Mouse (Mus musculus) liver, postnatal 0 days (tissue): ENCODE measurements around the gene Itgb5. TPM values are rescaled to one million over a fixed set of nuclear protein-coding genes. Genes with fewer than 3 reads are reported as not detected.
A peak's percentile ranks its signal among the peaks of the same experiment; 100 is the strongest.

ENCODE experiments used
- ATAC-seq: fragments of 200-750 bp; cut with Nextera tagmentation; 2 replicates; pipeline ENCODE4 v1.8.0; 2017; ENCODE audit warnings: mild to moderate bottlenecking, moderate library complexity
- DNase-seq: peaks from one replicate; pipeline ENCODE4 v3.0.0-alpha.2; 2016
- H3K27ac ChIP-seq: fragments of 300-500 bp; sonication (generic); 2 replicates; pipeline ENCODE4 v1.5.1; 2014; ENCODE audit warnings: antibody characterized with exemption, moderate library complexity, mild to moderate bottlenecking, low read depth
- H3K27me3 ChIP-seq: fragments of 300-500 bp; sonication (generic); 2 replicates; pipeline ENCODE4 v1.6.1; 2014; ENCODE audit warnings: low read length, control low read depth, mixed read lengths; ENCODE audit not compliant: insufficient read depth
- H3K36me3 ChIP-seq: fragments of 300-500 bp; sonication (generic); replicated peaks from 2 replicates; pipeline ENCODE4 v1.6.1; 2014; ENCODE audit warnings: mild to moderate bottlenecking, control low read depth, low read length, moderate library complexity, mixed read lengths; ENCODE audit not compliant: insufficient read depth
- H3K4me1 ChIP-seq: fragments of 300-500 bp; sonication (generic); 2 replicates; pipeline ENCODE4 v1.6.1; 2014; ENCODE audit warnings: antibody characterized with exemption, mild to moderate bottlenecking, control low read depth; ENCODE audit not compliant: insufficient read depth
- H3K4me2 ChIP-seq: fragments of 300-500 bp; sonication (generic); 2 replicates; pipeline ENCODE4 v1.6.1; 2014; ENCODE audit warnings: low read depth, mild to moderate bottlenecking, low read length, moderate library complexity, mixed read lengths
- H3K4me3 ChIP-seq: fragments of 300-500 bp; sonication (generic); 2 replicates; pipeline ENCODE4 v1.5.1; 2014; ENCODE audit warnings: low read depth, low read length
- H3K9ac ChIP-seq: fragments of 300-500 bp; sonication (generic); replicated peaks from 2 replicates; pipeline ENCODE4 v1.6.1; 2014; ENCODE audit warnings: mild to moderate bottlenecking, moderate library complexity
- H3K9me3 ChIP-seq: fragments of 300-500 bp; sonication (generic); 2 replicates; pipeline ENCODE4 v1.6.1; 2016; ENCODE audit warnings: mild to moderate bottlenecking, control low read depth, low read length, mixed read lengths
- CTCF ChIP-seq: sonication (generic); IDR thresholded peaks from 2 replicates; pipeline ENCODE4 v1.5.1; 2016; ENCODE audit warnings: antibody characterized with exemption, low read depth
- EP300 ChIP-seq: IDR thresholded peaks from 2 replicates; pipeline ENCODE4 v1.6.1; 2016; ENCODE audit warnings: antibody characterized with exemption, low read depth, mild to moderate bottlenecking
- WGBS: fragments of 180-500 bp; shearing (Covaris S2); extraction: QIAGEN DNeasy Blood & Tissue Kit; methylation state at CpG from one replicate; pipeline ENCODE4 v1.1.7; 2014; ENCODE audit not compliant: insufficient replicate concordance; 5-methylcytosine and 5-hydroxymethylcytosine counted together
- polyA plus RNA-seq: library from polyadenylated mRNA; unstranded; fragments of >200 nt; fragmentation: Nextera tagmentation; extraction: Ambion mirVana; gene quantifications from 2 replicates; pipeline ENCODE4 v1.2.1, GENCODE M21; 2015

Gene Itgb5
- polyA plus RNA-seq, 1 experiment from 2014 or later: 16.1 TPM

GRCm38 (mm10) chr16:33928788-33929462, 99.5 kb downstream of the Itgb5 start:
- no peaks in the 10 kb centered on the region for H3K36me3 ChIP-seq
- H3K4me2 ChIP-seq: no peak overlapping the region
- 57% methylated on average over 9 of the region's 9 CpGs for WGBS
- peaks cover 27% of the 10 kb centered on the region; the same call in 1 of the 2 replicates for H3K4me1 ChIP-seq
- TF ChIP-seq CTCF (no peak), EP300 (no peak)
- H3K9ac ChIP-seq: no peak overlapping the region
- no peak overlapping the region for H3K27ac ChIP-seq
- ATAC-seq: no peak
- no peaks in the 10 kb centered on the region for H3K9me3 ChIP-seq
- no peaks in the 10 kb centered on the region for H3K27me3 ChIP-seq
- H3K4me3 ChIP-seq: no peak overlapping the region
- no peak for DNase-seq

GRCm38 (mm10) chr16:33930785-33931184, 101.3 kb downstream of the Itgb5 start:
- Histone ChIP-seq H3K4me1 (peaks cover 35% of the 10 kb centered on the region; the same call in 1 of the 2 replicates), H3K27me3 (no peaks in the 10 kb centered on the region), H3K9ac (no peak overlapping the region), H3K4me2 (no peak overlapping the region), H3K4me3 (no peak overlapping the region), H3K9me3 (no peaks in the 10 kb centered on the region), H3K36me3 (no peaks in the 10 kb centered on the region), H3K27ac (no peak overlapping the region)
- ATAC-seq (no peak), DNase-seq (no peak)
- TF ChIP-seq EP300: no peak
- TF ChIP-seq CTCF: no peak
- 76% methylated on average over 6 of the region's 6 CpGs for WGBS

- no peak for ATAC-seq
- Histone ChIP-seq H3K27me3 (no peaks in the 10 kb centered on the region), H3K27ac (no peak overlapping the region; the same call in 1 of the 2 replicates), H3K4me1 (peaks cover 41% of the 10 kb centered on the region; the same call in 1 of the 2 replicates), H3K36me3 (no peaks in the 10 kb centered on the region), H3K9me3 (no peaks in the 10 kb centered on the region), H3K4me2 (no peak overlapping the region), H3K9ac (no peak overlapping the region), H3K4me3 (no peak overlapping the region)
- 61% methylated on average over 2 of the region's 2 CpGs for WGBS
- no peak for DNase-seq
- TF ChIP-seq EP300 (no peak), CTCF (no peak)
Measured at GRCm38 (mm10) chr16:33931682-33932081, 102.2 kb downstream of the Itgb5 start.

GRCm38 (mm10) chr16:33932126-33932525, 102.7 kb downstream of the Itgb5 start:
- Histone ChIP-seq H3K4me1 (peaks cover 41% of the 10 kb centered on the region; the same call in 1 of the 2 replicates), H3K36me3 (no peaks in the 10 kb centered on the region), H3K4me3 (no peak overlapping the region), H3K9ac (no peak overlapping the region), H3K9me3 (no peaks in the 10 kb centered on the region), H3K4me2 (no peak overlapping the region), H3K27me3 (no peaks in the 10 kb centered on the region), H3K27ac (no peak overlapping the region; the same call in 1 of the 2 replicates)
- no peak for ATAC-seq
- no peak for TF ChIP-seq CTCF
- no peak for TF ChIP-seq EP300
- 28% methylated on average over 5 of the region's 5 CpGs for WGBS
- no peak for DNase-seq

- TF ChIP-seq EP300 (no peak), CTCF (no peak)
- 83% methylated on average over 11 of the region's 11 CpGs for WGBS
- no peaks in the 10 kb centered on the region for H3K27me3 ChIP-seq
- no peak overlapping the region for H3K4me3 ChIP-seq
- no peak overlapping the region for H3K27ac ChIP-seq
- DNase-seq: no peak
- no peaks in the 10 kb centered on the region; the same call in 1 of the 2 replicates for H3K36me3 ChIP-seq
- H3K9me3 ChIP-seq: no peaks in the 10 kb centered on the region
- no peak overlapping the region for H3K4me2 ChIP-seq
- peaks cover 35% of the 10 kb centered on the region; the same call in 1 of the 2 replicates for H3K4me1 ChIP-seq
- no peak overlapping the region for H3K9ac ChIP-seq
- ATAC-seq: no peak
Measured at GRCm38 (mm10) chr16:33933411-33933810, 103.9 kb downstream of the Itgb5 start.

GRCm38 (mm10) chr16:33934701-33935406, 105.4 kb downstream of the Itgb5 start:
- ATAC-seq: peak; percentile 44; the same call in 1 of the 2 replicates
- Histone ChIP-seq H3K27me3 (no peaks in the 10 kb centered on the region), H3K4me2 (no peak overlapping the region), H3K36me3 (no peaks in the 10 kb centered on the region; the same call in 1 of the 2 replicates), H3K9ac (no peak overlapping the region), H3K9me3 (no peaks in the 10 kb centered on the region), H3K4me1 (peaks cover 28% of the 10 kb centered on the region; the same call in 1 of the 2 replicates), H3K4me3 (no peak overlapping the region), H3K27ac (peak overlapping the region; percentile 62)
- 36% methylated on average over 5 of the region's 5 CpGs for WGBS
- TF ChIP-seq EP300 (no peak), CTCF (no peak)
- no peak for DNase-seq
